11 mouse cellular contexts compared by ENCODE assay signal in the genomic region with DNA sequence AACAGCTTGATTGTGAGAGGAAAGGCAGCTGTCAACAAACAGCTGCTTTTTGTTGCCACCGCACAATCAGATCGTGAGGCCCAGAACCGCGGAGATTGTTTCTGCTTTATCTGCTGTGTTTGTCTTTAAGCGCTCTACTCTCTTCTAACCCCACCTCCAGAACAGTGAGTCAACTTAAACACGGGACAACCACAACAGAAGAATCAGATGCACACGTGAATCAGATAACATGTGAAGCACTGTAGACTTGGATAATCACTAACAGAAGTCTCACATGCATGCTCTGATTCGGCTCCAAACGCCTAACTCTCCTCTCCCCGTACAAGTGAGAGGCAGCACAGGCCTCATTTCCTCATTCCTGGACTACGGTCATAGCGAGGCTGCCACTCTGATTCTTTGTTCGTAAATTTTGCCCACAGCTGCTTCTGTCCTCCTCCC.
DNase-seq lines count a peak whose midpoint lies in the region; ATAC-seq lines count a peak whose summit lies in the region.
"Had no signal": no experiment of that assay in that cellular context is flagged by ENCODE, and none has a peak within 500 bp of the region (broad histone marks: within the 10 kb centered on the region; RNA-seq: fewer than 3 reads in every experiment).

No protein-coding gene starts in this region.

- peak; percentile 17 for DNase-seq in ovary, adult 18-20 months (ENCODE audit: low spot score)
- DNase-seq in ovary, postnatal 10 days (ENCODE audit: low spot score) = no peak
- DNase-seq in fat pad, adult 2 months (ENCODE audit: extremely low read depth, low read depth, low spot score) = peak; percentile 5
- DNase-seq in cerebellum, postnatal 10 days = no peak
- DNase-seq in layer of hippocampus, postnatal 25 days (ENCODE audit: extremely low spot score in 1 of 2, low spot score in 1 of 2) = no peak
- DNase-seq in left cerebral cortex, postnatal 14 days (ENCODE audit: low spot score in 2 of 2) = no peak
- DNase-seq: right cerebral cortex, postnatal 25 days had no signal

- no peaks in the 10 kb centered on the region for H3K9me3 ChIP-seq in kidney, embryonic 15.5 days (replicated peaks)
- H3K9me3 ChIP-seq in stomach, embryonic 14.5 days (ENCODE audit: control insufficient read depth, low read depth, low read length) = no peaks in the 10 kb centered on the region

- H3K27me3 ChIP-seq in kidney, embryonic 15.5 days = no peaks in the 10 kb centered on the region
- no peaks in the 10 kb centered on the region for H3K27me3 ChIP-seq in stomach, embryonic 14.5 days (ENCODE audit: control insufficient read depth, insufficient read depth, low read length)
- H3K27me3 ChIP-seq: Patski had no signal

- H3K4me3 ChIP-seq in kidney, embryonic 15.5 days (replicated peaks) = no peak overlapping the region
- H3K4me3 ChIP-seq in stomach, embryonic 14.5 days (ENCODE audit: low read depth, low read length) = no peak overlapping the region

- intact Hi-C loops in left cerebral cortex, postnatal 14 days (cut with DNase I) = no loop called here

- H3K9ac ChIP-seq in kidney, embryonic 15.5 days = no peak overlapping the region
- H3K9ac ChIP-seq in stomach, embryonic 14.5 days (replicated peaks; ENCODE audit: low read depth, low read length) = no peak overlapping the region
- H3K9ac ChIP-seq: liver, embryonic 14.5 days had no signal

- H3K36me3 ChIP-seq in kidney, embryonic 15.5 days = no peaks in the 10 kb centered on the region
- no peaks in the 10 kb centered on the region for H3K36me3 ChIP-seq in stomach, embryonic 14.5 days (ENCODE audit: control insufficient read depth, insufficient read depth, low read length)

- H3K4me2 ChIP-seq in kidney, embryonic 15.5 days = no peak overlapping the region
- H3K4me2 ChIP-seq in stomach, embryonic 14.5 days (replicated peaks; ENCODE audit: low read depth, low read length) = no peak overlapping the region

- peak overlapping the region; percentile 41; the same call in 1 of the 2 replicates for H3K27ac ChIP-seq in kidney, embryonic 15.5 days
- H3K27ac ChIP-seq in stomach, embryonic 14.5 days (ENCODE audit: low read length) = peak overlapping the region; percentile 49
- H3K27ac ChIP-seq: liver, embryonic 14.5 days had no signal

- 0 out of 2 replicates have a peak, but pooled peaks have one; percentile 29 for ATAC-seq in kidney, embryonic 15.5 days (replicated peaks; ENCODE audit: low FRiP score)
- ATAC-seq in stomach, embryonic 14.5 days (ENCODE audit: insufficient number of reproducible peaks, insufficient read depth, low FRiP score, low read depth) = 0 out of 2 replicates have a peak, but pooled peaks have one; percentile 23
- ATAC-seq: Patski had no signal

- WGBS in kidney, embryonic 15.5 days = 38% methylated on average over 13 of the region's 13 CpGs
- WGBS in stomach, embryonic 14.5 days = 18% methylated on average over 13 of the region's 13 CpGs

- H3K4me1 ChIP-seq in kidney, embryonic 15.5 days = peaks cover 24% of the 10 kb centered on the region
- peaks cover 15% of the 10 kb centered on the region for H3K4me1 ChIP-seq in stomach, embryonic 14.5 days (ENCODE audit: control insufficient read depth, insufficient read depth, low read length)

Comparison
In these comparisons a context has a peak if more than half of its experiments do, and no peak if none do; other contexts are left out.
1. DNase-seq: peak in ovary, adult 18-20 months (single experiment) and fat pad, adult 2 months (single experiment); none in ovary, postnatal 10 days (single experiment), cerebellum, postnatal 10 days (0 of 2), layer of hippocampus, postnatal 25 days (0 of 2) and left cerebral cortex, postnatal 14 days (0 of 2).